Mouse (Mus musculus) forebrain, embryonic 14.5 days (tissue): ENCODE data around the gene Eid3. TPM values are rescaled to one million over a fixed set of nuclear protein-coding genes. Genes with fewer than 3 reads are reported as not detected.
A peak's percentile ranks its signal among the peaks of the same experiment; 100 is the strongest.

Source experiments
- ATAC-seq: fragments of 200-750 bp; cut with Nextera tagmentation; 2 replicates; pipeline ENCODE4 v1.8.0; 2017; ENCODE audit warnings: mild to moderate bottlenecking, moderate library complexity
- DNase-seq: peaks from one replicate; pipeline ENCODE4 v3.0.0-alpha.2; 2015; ENCODE audit warnings: low spot score
- H3K27ac ChIP-seq: fragments of 300-500 bp; sonication (generic); 2 replicates; pipeline ENCODE4 v1.5.1; 2014; ENCODE audit warnings: low read depth, mild to moderate bottlenecking, control low read depth, low read length, moderate library complexity
- H3K27me3 ChIP-seq: fragments of 300-500 bp; sonication (generic); replicated peaks from 2 replicates; pipeline ENCODE4 v1.6.1; 2014; ENCODE audit warnings: low read length, control low read depth, mixed read lengths; ENCODE audit not compliant: control insufficient read depth, insufficient read depth
- H3K36me3 ChIP-seq: fragments of 300-500 bp; sonication (generic); 2 replicates; pipeline ENCODE4 v1.6.1; 2014; ENCODE audit warnings: low read length, control low read depth; ENCODE audit not compliant: control insufficient read depth, insufficient read depth
- H3K4me1 ChIP-seq: fragments of 300-500 bp; sonication (generic); 2 replicates; pipeline ENCODE4 v1.6.1; 2014; ENCODE audit warnings: antibody characterized with exemption, low read length, control low read depth; ENCODE audit not compliant: control insufficient read depth, insufficient read depth
- H3K4me2 ChIP-seq: fragments of 300-500 bp; sonication (generic); 2 replicates; pipeline ENCODE4 v1.6.1; 2014; ENCODE audit warnings: mild to moderate bottlenecking, control low read depth, low read length
- H3K4me3 ChIP-seq: fragments of 300-500 bp; sonication (generic); 2 replicates; pipeline ENCODE4 v1.5.1; 2014; ENCODE audit warnings: low read depth, low read length, control low read depth
- H3K9ac ChIP-seq: fragments of 300-500 bp; sonication (generic); 2 replicates; pipeline ENCODE4 v1.6.1; 2014; ENCODE audit warnings: mild to moderate bottlenecking, low read length, control low read depth, moderate library complexity
- H3K9me3 ChIP-seq: fragments of 300-500 bp; sonication (generic); replicated peaks from 2 replicates; pipeline ENCODE4 v1.6.1; 2016; ENCODE audit warnings: low read length, control low read depth, mixed read lengths; ENCODE audit not compliant: control insufficient read depth
- WGBS: fragments of 180-500 bp; shearing (Covaris S2); extraction: QIAGEN DNeasy Blood & Tissue Kit; methylation state at CpG from one replicate; pipeline ENCODE4 v1.1.7; 2014; 5-methylcytosine and 5-hydroxymethylcytosine counted together
- polyA plus RNA-seq: library from polyadenylated mRNA; unstranded; fragments of >200 nt; fragmentation: Nextera tagmentation; extraction: Ambion mirVana; gene quantifications from 2 replicates; pipeline ENCODE4 v1.2.1, GENCODE M21; 2014

Eid3 gene
- polyA plus RNA-seq, 1 experiment from 2014 or later = 0.27 TPM

DNA sequence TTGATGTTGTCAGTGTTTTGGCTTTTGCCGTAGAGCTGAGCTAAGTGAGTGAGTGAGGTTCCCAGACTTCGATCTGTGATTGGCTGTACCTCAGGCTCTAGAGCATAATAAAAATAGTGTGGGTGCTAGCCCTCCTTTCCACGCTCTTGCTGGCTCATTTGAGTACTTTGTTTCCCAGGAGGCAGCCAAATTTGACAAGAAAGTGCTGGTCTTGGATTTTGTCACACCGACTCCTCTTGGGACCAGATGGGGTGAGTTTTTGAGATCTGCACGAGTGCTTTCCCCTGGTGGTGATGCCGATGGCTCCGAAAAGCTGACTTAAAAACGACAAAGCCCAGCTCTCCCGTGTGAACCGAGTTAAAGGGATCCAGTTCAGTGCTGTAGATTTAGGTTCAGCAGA is 9.0 kb downstream of the Eid3 start:
- H3K36me3 ChIP-seq = peaks cover 67% of the 10 kb centered on the region
- no peak overlapping the region for H3K4me3 ChIP-seq
- no peak for ATAC-seq
- H3K9ac ChIP-seq = no peak overlapping the region
- WGBS = 90% methylated on average over 10 of the region's 10 CpGs
- H3K27me3 ChIP-seq = no peaks in the 10 kb centered on the region
- no peaks in the 10 kb centered on the region for H3K9me3 ChIP-seq
- no peak overlapping the region for H3K4me2 ChIP-seq
- no peak overlapping the region for H3K27ac ChIP-seq
- no peak for DNase-seq
- no peaks in the 10 kb centered on the region for H3K4me1 ChIP-seq

DNA sequence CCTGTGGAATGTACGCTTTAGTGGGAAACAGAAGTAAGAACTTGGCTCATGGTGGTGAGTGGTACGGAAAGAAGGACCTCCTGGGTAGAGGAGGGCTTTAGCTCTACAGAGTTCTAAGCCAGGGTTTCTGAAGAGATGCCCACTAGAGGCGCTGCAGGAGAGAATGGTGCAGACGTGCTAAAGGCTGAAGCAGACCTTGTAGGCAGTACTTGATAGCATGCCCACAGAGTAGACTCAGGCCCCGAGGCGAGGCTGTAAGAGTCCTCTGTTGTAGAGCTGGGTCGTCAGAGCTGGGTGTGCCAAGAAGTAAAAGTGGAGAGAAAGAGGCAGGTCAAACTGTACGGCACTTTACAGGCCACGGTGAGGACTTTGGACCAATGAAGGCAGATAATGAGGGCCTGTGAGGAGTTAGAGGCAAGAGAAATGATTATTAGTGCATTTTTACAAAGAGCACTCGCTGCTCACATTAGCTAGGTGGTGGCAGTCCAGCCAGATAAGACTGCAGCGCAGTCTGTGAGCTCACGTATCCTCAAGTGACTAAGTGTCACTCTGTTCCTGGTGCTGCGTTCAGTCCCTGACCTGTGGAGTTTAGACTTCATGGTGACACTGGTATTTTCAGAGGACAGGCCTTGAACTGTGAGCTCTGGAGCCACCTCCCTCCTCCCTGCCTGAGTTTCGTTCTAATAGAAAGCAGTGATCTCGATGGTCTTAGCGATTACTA is 9.8 kb downstream of the Eid3 start:
- WGBS = 85% methylated on average over 16 of the region's 16 CpGs
- Histone ChIP-seq H3K27ac (no peak overlapping the region), H3K9me3 (no peaks in the 10 kb centered on the region), H3K4me1 (no peaks in the 10 kb centered on the region), H3K36me3 (peaks cover 71% of the 10 kb centered on the region), H3K9ac (no peak overlapping the region), H3K27me3 (no peaks in the 10 kb centered on the region), H3K4me2 (no peak overlapping the region), H3K4me3 (no peak overlapping the region)
- no peak for ATAC-seq
- no peak for DNase-seq

DNA sequence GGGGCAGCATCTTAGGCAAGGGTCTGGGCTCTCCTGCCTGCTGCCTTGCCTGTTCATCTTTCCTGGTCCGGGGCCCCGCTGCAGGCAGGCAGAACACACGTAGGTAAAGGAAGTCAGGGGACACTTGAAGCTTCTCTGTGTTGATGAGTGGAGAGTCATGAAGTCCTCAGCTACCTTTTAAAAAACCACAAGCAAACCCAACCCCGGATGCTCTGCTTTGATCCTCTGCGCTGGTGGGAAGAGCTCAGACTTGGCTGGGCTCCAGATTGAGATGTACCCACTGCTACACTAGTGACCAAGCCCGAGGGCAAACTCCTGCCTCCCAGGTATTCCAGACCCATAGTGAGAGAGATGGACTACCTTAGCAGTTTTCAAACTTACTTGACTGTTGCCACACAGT is 20.9 kb downstream of the Eid3 start:
- ATAC-seq (no peak), DNase-seq (no peak)
- H3K27ac ChIP-seq = no peak overlapping the region
- no peaks in the 10 kb centered on the region for H3K27me3 ChIP-seq
- H3K4me1 ChIP-seq = no peaks in the 10 kb centered on the region
- 92% methylated on average over 6 of the region's 6 CpGs for WGBS
- H3K9ac ChIP-seq = no peak overlapping the region
- H3K36me3 ChIP-seq = peaks cover 92% of the 10 kb centered on the region
- no peak overlapping the region for H3K4me3 ChIP-seq
- H3K9me3 ChIP-seq = no peaks in the 10 kb centered on the region
- no peak overlapping the region for H3K4me2 ChIP-seq

DNA sequence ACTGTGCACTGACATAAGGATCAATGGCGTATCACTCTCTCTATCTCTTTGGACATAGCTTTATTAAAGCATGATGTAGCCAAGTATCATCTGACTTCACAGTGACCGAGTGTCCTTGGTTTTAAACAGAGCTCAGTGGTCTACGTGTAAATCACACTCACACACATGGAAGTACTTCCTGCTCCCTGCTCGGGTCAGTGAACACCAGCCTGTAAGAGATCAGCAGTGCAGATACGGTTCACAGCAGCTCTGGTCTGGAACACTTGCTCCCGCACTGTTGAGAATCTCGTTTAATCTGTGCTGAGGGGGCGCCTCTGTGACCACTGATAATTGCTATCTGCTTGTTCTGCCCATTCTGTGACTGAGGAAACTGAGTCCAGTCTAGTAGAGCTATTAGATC is 22.1 kb downstream of the Eid3 start:
- Histone ChIP-seq H3K9ac (no peak overlapping the region), H3K4me2 (no peak overlapping the region), H3K4me3 (no peak overlapping the region), H3K36me3 (peaks cover 92% of the 10 kb centered on the region), H3K4me1 (no peaks in the 10 kb centered on the region), H3K9me3 (no peaks in the 10 kb centered on the region), H3K27ac (no peak overlapping the region), H3K27me3 (no peaks in the 10 kb centered on the region)
- 86% methylated on average over 8 of the region's 8 CpGs for WGBS
- DNase-seq = no peak
- ATAC-seq = no peak

DNA sequence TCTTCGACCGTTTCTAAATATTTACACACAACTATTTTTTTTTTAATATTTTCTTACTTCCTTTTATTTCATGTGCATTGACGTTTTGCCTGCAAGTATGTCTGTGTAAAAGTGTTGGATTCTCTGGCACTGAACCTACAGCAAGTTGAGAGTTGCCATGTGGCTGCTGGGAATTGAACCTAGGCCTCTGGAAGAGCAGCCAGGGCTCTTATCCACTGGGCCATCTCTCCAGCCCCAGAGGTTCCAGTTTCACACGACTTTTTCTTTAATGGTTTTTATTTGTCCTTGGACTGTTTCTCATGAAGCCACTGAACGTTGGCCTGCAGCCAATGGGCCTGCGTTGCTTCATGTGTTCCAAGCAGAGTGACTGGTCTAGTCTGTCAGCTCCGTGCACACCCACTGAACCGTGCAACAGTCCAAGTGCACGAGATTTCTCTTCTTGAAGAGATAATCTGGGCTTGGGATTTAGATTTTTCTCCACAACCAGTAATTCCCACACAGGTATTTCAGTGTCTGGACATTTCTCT is 23.1 kb downstream of the Eid3 start:
- no peaks in the 10 kb centered on the region for H3K27me3 ChIP-seq
- ATAC-seq (no peak), DNase-seq (peak; percentile 67)
- no peak overlapping the region for H3K27ac ChIP-seq
- H3K36me3 ChIP-seq = peaks cover 87% of the 10 kb centered on the region
- H3K4me3 ChIP-seq = no peak overlapping the region
- H3K9me3 ChIP-seq = no peaks in the 10 kb centered on the region
- H3K4me2 ChIP-seq = no peak overlapping the region
- H3K9ac ChIP-seq = no peak overlapping the region
- H3K4me1 ChIP-seq = no peaks in the 10 kb centered on the region; the same call in 1 of the 2 replicates
- WGBS = 57% methylated on average over 9 of the region's 9 CpGs

DNA sequence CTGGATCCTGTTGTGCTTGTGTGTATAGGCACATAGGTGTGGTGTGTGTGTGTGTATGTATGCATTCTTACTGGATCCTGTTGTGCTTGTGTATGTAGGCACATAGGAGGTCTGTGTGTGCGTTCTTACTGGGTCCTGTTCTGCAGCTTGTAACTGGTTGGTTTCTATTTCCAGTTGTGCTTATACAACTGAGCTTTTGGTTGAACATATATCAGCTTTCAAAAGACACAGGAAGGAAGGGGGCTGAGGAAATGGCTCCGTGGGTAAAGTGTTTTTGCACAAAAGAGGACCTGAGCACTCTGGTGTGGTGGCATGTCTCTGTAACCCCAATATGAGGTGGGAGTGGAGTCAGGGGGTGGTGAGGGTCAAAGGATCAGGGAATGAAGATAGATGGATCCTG is 24.5 kb downstream of the Eid3 start:
- H3K4me1 ChIP-seq = no peaks in the 10 kb centered on the region; the same call in 1 of the 2 replicates
- no peak overlapping the region for H3K27ac ChIP-seq
- peaks cover 87% of the 10 kb centered on the region for H3K36me3 ChIP-seq
- no peaks in the 10 kb centered on the region for H3K27me3 ChIP-seq
- no peak for DNase-seq
- 86% methylated on average over 2 of the region's 2 CpGs for WGBS
- H3K4me2 ChIP-seq = no peak overlapping the region
- H3K4me3 ChIP-seq = no peak overlapping the region
- H3K9ac ChIP-seq = no peak overlapping the region
- ATAC-seq = no peak
- H3K9me3 ChIP-seq = no peaks in the 10 kb centered on the region

DNA sequence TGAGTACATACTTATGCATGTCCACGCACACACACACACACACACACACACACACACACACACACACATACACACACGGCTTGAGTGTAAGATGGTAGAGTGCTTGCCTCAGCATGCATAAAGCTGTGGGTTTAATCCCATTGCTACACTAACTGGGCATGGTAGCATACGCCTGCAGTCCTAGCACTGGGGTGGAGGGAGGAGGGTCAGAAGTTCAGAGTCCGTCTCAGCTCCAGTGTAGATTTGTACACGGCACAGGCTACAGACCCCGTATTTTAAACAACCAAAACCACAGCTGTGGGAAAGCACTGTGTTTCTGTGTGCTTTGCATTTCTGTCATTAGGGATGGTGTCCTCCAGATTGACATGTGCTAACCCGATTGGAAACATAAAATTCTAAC is 25.0 kb downstream of the Eid3 start:
- Histone ChIP-seq H3K27me3 (no peaks in the 10 kb centered on the region), H3K4me1 (no peaks in the 10 kb centered on the region; the same call in 1 of the 2 replicates), H3K9ac (no peak overlapping the region), H3K36me3 (peaks cover 87% of the 10 kb centered on the region), H3K4me3 (no peak overlapping the region), H3K9me3 (no peaks in the 10 kb centered on the region), H3K4me2 (no peak overlapping the region), H3K27ac (no peak overlapping the region)
- no peak for ATAC-seq
- no peak for DNase-seq
- 88% methylated on average over 7 of the region's 7 CpGs for WGBS

DNA sequence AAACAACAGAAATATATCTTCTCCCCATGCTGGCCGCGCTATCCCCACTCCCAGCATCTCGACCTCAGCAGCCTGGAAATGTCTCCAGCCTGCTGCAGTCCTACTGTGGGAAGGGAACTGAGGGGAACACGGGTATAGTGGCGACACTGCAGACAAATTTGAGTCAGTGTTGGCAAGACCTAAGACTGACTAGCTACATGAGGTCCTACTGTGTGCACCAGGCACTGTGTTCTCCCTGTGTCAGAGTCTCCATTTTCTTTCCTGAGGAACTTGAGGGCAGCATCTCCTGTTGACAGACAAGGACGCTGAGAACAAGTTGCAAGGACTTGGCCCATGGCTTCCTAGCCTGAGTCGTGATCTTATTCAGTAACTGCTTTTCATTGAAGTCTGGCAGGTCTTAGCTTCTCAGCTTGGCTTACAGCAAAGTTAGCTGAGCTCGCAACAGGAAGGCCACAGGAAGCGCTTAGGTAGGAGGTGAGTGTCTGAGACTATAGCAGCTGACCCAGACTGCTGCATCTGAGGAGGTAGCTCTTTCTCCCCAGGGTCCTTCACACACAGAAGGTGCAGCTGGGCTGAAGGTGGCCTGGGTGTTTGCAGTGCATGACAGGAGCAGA is 26.1 kb downstream of the Eid3 start:
- DNase-seq = no peak
- H3K9ac ChIP-seq = no peak overlapping the region
- H3K27me3 ChIP-seq = no peaks in the 10 kb centered on the region
- H3K4me2 ChIP-seq = no peak overlapping the region
- H3K36me3 ChIP-seq = peaks cover 87% of the 10 kb centered on the region
- no peaks in the 10 kb centered on the region; the same call in 1 of the 2 replicates for H3K4me1 ChIP-seq
- H3K4me3 ChIP-seq = no peak overlapping the region
- no peak overlapping the region for H3K27ac ChIP-seq
- H3K9me3 ChIP-seq = no peaks in the 10 kb centered on the region
- WGBS = 88% methylated on average over 9 of the region's 9 CpGs
- no peak for ATAC-seq
